Mouse (Mus musculus): ENCODE measurements around the gene Ugt1a1.

GRCm38 (mm10) chr1:88216551-88216950 lies 4.8 kb downstream of the Ugt1a1 start:
- no peak for TF ChIP-seq MYOD1 (IDR thresholded peaks at IDR 0.05; ENCODE audit: control insufficient read depth, insufficient read length, low read depth)
- TF ChIP-seq CTCF (IDR thresholded peaks at IDR 0.05; ENCODE audit: control insufficient read depth, insufficient read depth, insufficient read length) = no peak
- no peak for TF ChIP-seq CEBPB (IDR thresholded peaks at IDR 0.05; ENCODE audit: low read depth)
- no peak for TF ChIP-seq USF1 (IDR thresholded peaks at IDR 0.05; ENCODE audit: low read depth)
- no peak for TF ChIP-seq MYOG (IDR thresholded peaks at IDR 0.05; ENCODE audit: control insufficient read depth, extremely low read depth, insufficient read length)
- no peak for TF ChIP-seq MAX (IDR thresholded peaks at IDR 0.05)
